Mouse (Mus musculus) liver, embryonic 14 days (tissue): Measurements from ENCODE around the gene Rpl35a. TPM values are rescaled to one million over a fixed set of nuclear protein-coding genes. Genes with fewer than 3 reads are reported as not detected.

Experiments used
- polyA plus RNA-seq: library from polyadenylated mRNA; depleted of rRNA; stranded (reverse); fragments of >200 nt; gene quantifications from 2 replicates; pipeline ENCODE4 v1.2.3, GENCODE M21; 2012; rRNA removed

The Rpl35a gene
- 1,006 and 1,009 TPM in 2 replicates for polyA plus RNA-seq

GRCm38 (mm10) chr16:33056095-33056785, at the start of gene Rpl35a, which contains the start of gene Iqcg:
Gene Rpl35a (plus strand): TSS chr16:33056453.
Gene Iqcg (minus strand): TSS chr16:33056218.

GRCm38 (mm10) chr16:33062024-33062681, 5.9 kb downstream of the Rpl35a start, which contains the start of gene Lmln:
Gene Lmln (plus strand): TSS chr16:33062521.

Other genes starting within 250 kb of the Rpl35a start
- 0.12 TPM in 1 of 2 replicates, not detected in the other for gene Smbd1, start 246.0 kb upstream of the Rpl35a start, polyA plus RNA-seq
- 9.5 and 11.0 TPM in 2 replicates for gene Fyttd1, start 179.0 kb upstream of the Rpl35a start, polyA plus RNA-seq
- 4.3 and 4.8 TPM in 2 replicates for gene Rubcn, start 178.7 kb upstream of the Rpl35a start, polyA plus RNA-seq
- 6.4 and 7.4 TPM in 2 replicates for gene Lrch3, start 142.4 kb upstream of the Rpl35a start, polyA plus RNA-seq
- 0.14 and 0.18 TPM in 2 replicates for gene Iqcg, start 235 bp upstream of the Rpl35a start, polyA plus RNA-seq
- gene Lmln, start 6.1 kb downstream of the Rpl35a start, polyA plus RNA-seq: 0.76 and 0.92 TPM in 2 replicates
- 3.3 and 3.8 TPM in 2 replicates for gene Osbpl11, start 128.6 kb downstream of the Rpl35a start, polyA plus RNA-seq
- 7.0 and 8.8 TPM in 2 replicates for gene Snx4, start 195.0 kb downstream of the Rpl35a start, polyA plus RNA-seq